Mouse (Mus musculus) bone marrow macrophage, adult 2 months (primary cell): ENCODE data around the gene Enoph1. TPM values are rescaled to one million over a fixed set of nuclear protein-coding genes. Genes with fewer than 3 reads are reported as not detected.

Experiments used
- H3K27ac ChIP-seq: 2 replicates; pipeline ENCODE4 v1.5.1; 2012; ENCODE audit warnings: low read depth, low read length; ENCODE audit not compliant: insufficient read depth
- H3K4me1 ChIP-seq: 2 replicates; pipeline ENCODE4 v1.6.1; 2012; ENCODE audit warnings: low read length; ENCODE audit not compliant: control insufficient read depth, insufficient read depth
- H3K4me3 ChIP-seq: 2 replicates; pipeline ENCODE4 v1.5.1; 2012; ENCODE audit warnings: mild to moderate bottlenecking, low read length, moderate library complexity; ENCODE audit not compliant: insufficient read depth
- CTCF ChIP-seq: IDR thresholded peaks from 2 replicates; pipeline ENCODE4 v1.5.1; 2012; ENCODE audit warnings: low read depth, mild to moderate bottlenecking, low read length, moderate library complexity
- POLR2A ChIP-seq: IDR thresholded peaks from 2 replicates; pipeline ENCODE4 v1.6.1; 2012; ENCODE audit warnings: mild to moderate bottlenecking, low read depth, low read length, borderline replicate concordance
- polyA plus RNA-seq: library from polyadenylated mRNA; stranded (reverse); fragments of >200 nt; gene quantifications from 2 replicates; pipeline ENCODE4 v1.2.4, GENCODE M21; 2012; ENCODE audit not compliant: missing spikeins, insufficient read depth, insufficient read length

Enoph1 gene
- polyA plus RNA-seq, 1 experiment: 16.2 TPM

DNA sequence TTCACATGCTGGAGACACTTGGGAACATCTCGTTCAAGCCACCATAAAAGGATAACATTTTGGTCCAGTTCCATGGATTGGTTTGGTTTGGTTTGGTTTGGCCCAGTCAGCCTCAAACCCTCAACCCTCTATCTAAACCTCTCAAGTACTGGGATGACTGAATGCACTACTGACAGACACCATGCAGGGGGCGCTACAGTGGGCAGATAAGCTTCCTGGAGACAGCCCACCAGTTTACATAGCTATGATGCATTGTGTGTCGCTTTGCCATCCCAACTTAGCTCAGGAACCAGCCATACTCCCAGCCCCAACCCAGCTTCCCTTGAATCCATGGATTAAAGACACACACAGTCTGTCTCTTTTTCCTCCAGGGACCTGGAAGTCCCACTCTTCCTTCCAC, 31.3 kb upstream of the Enoph1 start:
- TF ChIP-seq POLR2A: no peak
- no peak for TF ChIP-seq CTCF
- Histone ChIP-seq H3K4me1 (no peaks in the 10 kb centered on the region), H3K4me3 (no peak overlapping the region), H3K27ac (no peak overlapping the region)

DNA sequence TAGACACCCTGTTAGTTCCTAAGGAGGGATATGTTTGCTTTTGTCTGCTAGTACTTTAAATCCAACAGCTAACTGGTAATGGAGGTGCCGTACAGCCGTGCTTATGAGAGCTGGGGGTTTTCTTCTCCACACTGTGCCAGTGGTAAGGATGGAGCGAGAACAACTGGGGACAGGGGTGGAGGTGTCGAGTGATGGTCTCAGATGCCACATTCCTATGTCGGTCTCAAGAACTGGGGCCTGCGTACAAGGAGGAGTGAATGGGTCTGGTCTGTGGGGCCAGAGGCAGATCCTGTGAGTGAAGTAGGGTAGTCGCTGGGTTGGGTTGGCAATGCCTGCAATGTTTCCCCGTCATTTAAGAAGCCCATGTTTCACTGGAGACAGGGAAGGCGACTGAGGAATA, 27.2 kb upstream of the Enoph1 start:
- H3K27ac ChIP-seq: no peak overlapping the region
- no peak overlapping the region for H3K4me3 ChIP-seq
- no peak for TF ChIP-seq CTCF
- no peak for TF ChIP-seq POLR2A
- H3K4me1 ChIP-seq: no peaks in the 10 kb centered on the region

DNA sequence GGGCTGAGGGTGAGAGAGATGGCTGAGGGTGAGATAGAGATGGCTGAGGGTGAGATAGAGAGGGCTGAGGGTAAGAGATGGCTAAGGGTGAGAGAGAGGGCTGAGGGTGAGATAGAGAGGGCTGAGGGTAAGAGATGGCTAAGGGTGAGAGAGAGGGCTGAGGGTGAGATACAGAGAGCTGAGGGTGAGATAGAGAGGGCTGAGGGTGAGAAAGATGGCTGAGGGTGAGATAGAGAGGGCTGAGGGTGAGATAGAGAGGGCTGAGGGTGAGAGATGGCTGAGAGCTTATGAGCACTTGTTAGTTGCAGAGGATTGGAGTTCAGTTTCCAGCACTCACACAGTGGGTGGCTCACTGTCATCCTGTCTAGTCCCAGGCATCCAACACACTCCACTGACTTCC, 19.7 kb upstream of the Enoph1 start:
- Histone ChIP-seq H3K4me1 (peaks cover 3% of the 10 kb centered on the region; the same call in 1 of the 2 replicates), H3K4me3 (no peak overlapping the region), H3K27ac (no peak overlapping the region)
- TF ChIP-seq POLR2A: no peak
- no peak for TF ChIP-seq CTCF

DNA sequence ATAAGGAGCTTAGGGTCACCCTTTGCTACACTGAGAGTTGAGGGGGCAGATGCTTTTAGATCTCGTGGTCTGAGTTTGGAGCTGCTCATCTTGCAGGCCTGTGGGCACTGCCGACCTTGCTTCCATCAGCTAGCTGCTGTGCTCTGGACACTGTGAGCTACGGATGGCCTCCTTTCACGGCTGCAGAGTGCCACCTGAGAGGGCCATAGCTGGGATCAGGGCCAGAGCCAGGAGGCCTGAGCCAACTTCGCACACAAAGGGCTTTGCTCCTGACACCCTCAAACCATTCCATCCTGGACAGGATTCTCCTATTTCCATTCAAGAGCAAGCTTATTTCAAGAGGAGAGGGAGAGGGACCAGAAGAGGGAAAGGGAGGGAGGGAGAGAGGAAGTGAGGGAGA, 15.4 kb upstream of the Enoph1 start:
- no peak overlapping the region for H3K4me3 ChIP-seq
- H3K4me1 ChIP-seq: peaks cover 3% of the 10 kb centered on the region; the same call in 1 of the 2 replicates
- no peak overlapping the region for H3K27ac ChIP-seq
- TF ChIP-seq POLR2A (no peak), CTCF (no peak)

DNA sequence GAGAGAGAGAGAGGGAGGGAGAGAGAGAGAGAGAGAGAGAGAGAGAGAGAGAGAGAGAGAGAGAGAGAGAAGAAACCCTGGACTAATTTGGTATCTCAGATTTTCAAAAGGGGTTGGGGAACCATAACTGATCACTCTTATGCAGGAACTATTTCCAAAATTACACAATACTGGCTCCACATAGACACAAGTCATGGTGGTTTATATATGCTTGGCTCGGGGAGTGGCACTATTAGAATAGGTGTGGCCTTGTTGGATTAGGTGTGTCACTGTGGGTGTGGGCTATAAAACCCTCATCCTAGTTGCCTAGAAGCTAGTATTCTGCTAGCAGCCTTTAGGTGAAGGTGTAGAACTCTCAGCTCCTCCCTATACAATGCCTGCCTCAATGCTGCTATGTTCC, 14.9 kb upstream of the Enoph1 start:
- H3K4me3 ChIP-seq: no peak overlapping the region
- peaks cover 3% of the 10 kb centered on the region; the same call in 1 of the 2 replicates for H3K4me1 ChIP-seq
- no peak for TF ChIP-seq CTCF
- no peak for TF ChIP-seq POLR2A
- no peak overlapping the region for H3K27ac ChIP-seq

DNA sequence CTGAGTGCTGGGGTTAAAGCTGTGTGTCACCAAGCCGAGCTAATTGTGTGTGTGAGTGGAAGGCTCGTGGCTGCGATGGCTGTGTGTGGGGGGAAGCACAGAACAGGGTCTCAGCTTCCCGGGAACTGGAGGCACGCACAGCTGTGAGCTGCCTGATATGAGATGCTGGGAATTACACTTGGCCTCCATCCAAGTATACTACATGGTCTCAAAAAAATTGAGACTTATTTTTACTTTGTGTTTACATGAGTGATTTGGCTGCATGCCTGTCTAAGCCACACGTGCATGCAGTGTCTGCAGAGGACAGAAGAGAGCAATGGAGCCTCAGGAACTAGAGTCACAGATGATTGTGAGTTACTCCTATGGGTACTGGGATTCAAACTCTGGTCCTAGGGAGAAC, 9.7 kb upstream of the Enoph1 start:
- H3K4me3 ChIP-seq: no peak overlapping the region
- no peak overlapping the region for H3K27ac ChIP-seq
- TF ChIP-seq CTCF (no peak), POLR2A (no peak)
- H3K4me1 ChIP-seq: peaks cover 2% of the 10 kb centered on the region; the same call in 1 of the 2 replicates

DNA sequence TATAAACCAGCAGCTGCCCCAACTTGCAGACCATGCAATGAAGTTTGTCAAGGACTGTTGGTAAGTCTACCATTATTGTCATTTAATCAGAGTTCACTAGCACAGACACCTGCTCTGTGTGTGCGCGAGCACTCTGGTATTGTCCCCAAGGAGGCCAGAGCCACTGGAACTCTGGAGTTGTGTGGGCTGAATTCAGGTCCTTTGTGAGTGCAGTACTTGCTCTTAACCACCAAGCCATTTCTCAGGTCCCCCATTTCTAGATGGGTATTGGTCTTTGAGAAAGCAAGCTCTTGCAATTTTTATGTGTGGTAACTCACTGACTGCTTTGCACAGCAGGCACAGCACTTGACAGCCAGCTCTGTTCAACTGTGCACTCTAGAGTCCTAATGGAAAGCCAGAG, 7.7 kb upstream of the Enoph1 start:
- H3K27ac ChIP-seq: no peak overlapping the region
- H3K4me1 ChIP-seq: peaks cover 6% of the 10 kb centered on the region
- H3K4me3 ChIP-seq: no peak overlapping the region
- TF ChIP-seq POLR2A (no peak), CTCF (no peak)

DNA sequence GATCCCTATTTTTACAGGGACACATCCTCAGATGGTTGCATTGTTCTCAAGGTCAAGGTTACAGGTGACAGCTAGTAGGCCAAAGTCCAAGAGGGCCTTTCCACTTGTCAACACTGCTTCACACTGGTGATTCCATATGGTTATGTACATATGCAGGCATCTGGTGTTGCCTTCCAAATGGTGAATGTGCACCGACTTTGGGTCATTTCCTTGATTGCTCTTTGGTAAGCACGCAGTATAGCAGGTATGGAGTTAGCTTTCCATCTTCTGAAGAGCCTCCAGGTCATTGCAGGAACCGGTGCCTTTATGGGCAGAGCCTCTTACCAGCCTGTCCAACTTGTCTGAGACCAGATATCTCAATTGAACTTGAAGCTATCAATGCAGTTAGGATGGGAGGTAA, 7.1 kb upstream of the Enoph1 start:
- TF ChIP-seq POLR2A (no peak), CTCF (no peak)
- no peak overlapping the region for H3K4me3 ChIP-seq
- H3K27ac ChIP-seq: no peak overlapping the region
- peaks cover 6% of the 10 kb centered on the region for H3K4me1 ChIP-seq

DNA sequence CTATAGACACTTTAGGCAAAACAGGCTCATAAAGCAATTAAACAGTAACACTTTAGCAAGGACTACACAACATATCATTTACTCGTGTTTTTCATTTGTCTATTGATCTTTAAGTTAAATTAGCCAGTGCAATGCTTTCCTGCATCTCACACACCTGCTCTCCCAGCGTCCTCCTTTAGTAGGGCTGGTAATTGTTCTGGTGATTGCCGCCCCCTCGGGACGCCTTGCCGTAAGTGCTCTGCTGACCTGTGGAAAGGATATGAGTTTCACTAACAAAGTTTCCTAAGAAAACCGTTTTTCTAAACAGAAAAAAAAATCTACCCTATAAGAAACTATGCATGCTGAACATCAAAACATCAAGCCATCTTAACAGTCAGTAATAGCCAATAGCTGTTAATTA, 3.8 kb upstream of the Enoph1 start:
- no peak overlapping the region for H3K27ac ChIP-seq
- H3K4me1 ChIP-seq: peaks cover 6% of the 10 kb centered on the region
- no peak for TF ChIP-seq POLR2A
- no peak for TF ChIP-seq CTCF
- no peak overlapping the region for H3K4me3 ChIP-seq

DNA sequence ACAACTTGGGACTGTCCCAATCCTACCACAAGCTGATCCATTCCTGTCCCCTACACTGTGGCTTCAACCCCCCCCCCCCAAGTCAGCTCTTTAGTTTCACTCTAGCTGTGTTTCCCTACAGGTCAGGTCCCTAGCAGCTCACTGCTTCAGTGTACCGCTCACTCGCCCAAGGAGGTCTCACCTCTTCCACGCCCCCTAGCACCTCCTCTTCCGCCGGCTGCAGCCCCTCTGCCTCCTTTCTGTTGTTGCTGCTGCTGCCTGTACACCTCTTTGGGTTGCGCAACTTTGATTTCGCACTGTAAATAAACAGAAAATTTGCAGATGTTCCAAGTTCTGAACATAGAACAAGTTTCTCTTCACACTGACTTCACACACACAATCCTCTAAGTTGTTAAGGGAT, 3.1 kb upstream of the Enoph1 start:
- Histone ChIP-seq H3K4me1 (peaks cover 10% of the 10 kb centered on the region), H3K27ac (no peak overlapping the region), H3K4me3 (peak overlapping the region; percentile 43)
- TF ChIP-seq CTCF (no peak), POLR2A (no peak)
